Comparison of ENCODE assay signal across 24 mouse cellular contexts in the genomic region with DNA sequence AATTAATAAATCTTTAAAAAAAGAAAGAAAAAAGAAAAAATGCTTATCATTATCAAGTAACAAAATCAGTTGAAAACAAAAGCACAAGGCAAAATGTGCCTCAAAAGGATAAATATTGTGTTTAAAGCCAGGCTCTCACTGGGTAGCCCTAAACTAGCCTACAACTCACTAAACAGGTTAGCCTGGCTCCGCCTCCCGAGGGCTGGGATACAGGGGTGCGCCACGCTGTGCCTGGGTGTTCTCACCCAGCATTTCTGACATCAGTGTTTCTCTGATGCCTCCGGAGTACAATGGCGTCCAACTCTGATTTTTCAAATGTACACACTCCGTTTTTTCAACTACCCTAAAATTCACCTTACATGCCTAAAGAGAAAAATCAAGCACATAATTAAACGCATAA. TPM values are rescaled to one million over a fixed set of nuclear protein-coding genes. Genes with fewer than 3 reads are reported as not detected.
DNase-seq lines count a peak whose midpoint lies in the region; ATAC-seq and TF ChIP-seq lines count a peak whose summit lies in the region.
"Had no signal": no experiment of that assay in that cellular context is flagged by ENCODE, and none has a peak within 500 bp of the region (broad histone marks: within the 10 kb centered on the region; RNA-seq: fewer than 3 reads in every experiment).

No protein-coding gene starts in this region.

- H3K4me1 ChIP-seq in stomach, embryonic 15.5 days: 0 out of 2 replicates have a peak, but pooled peaks cover 4% of the 10 kb centered on the region
- H3K4me1 ChIP-seq in cerebellum, adult 2 months (ENCODE audit: control insufficient read depth, insufficient read depth, low read length): peaks cover 23% of the 10 kb centered on the region
- H3K4me1 ChIP-seq: hindbrain, embryonic 10.5 days had no signal

- 74% methylated on average over 8 of the region's 8 CpGs for WGBS in stomach, embryonic 15.5 days
- 91% methylated on average over 8 of the region's 8 CpGs for WGBS in cerebellum, adult 2 months

- no peak for TF ChIP-seq CTCF in cerebellum, adult 2 months (IDR thresholded peaks at IDR 0.05; ENCODE audit: borderline replicate concordance, insufficient read depth, low read depth, low read length)

- no peaks in the 10 kb centered on the region for H3K27me3 ChIP-seq in stomach, embryonic 15.5 days (replicated peaks)
- H3K27me3 ChIP-seq in cerebellum, adult 2 months (ENCODE audit: control insufficient read depth, insufficient read depth, low read length): no peaks in the 10 kb centered on the region
- H3K27me3 ChIP-seq: embryonic facial prominence, embryonic 15.5 days; forebrain, embryonic 13.5 days; hindbrain, embryonic 15.5 days; liver, embryonic 15.5 days; midbrain, embryonic 13.5 days; neural tube, embryonic 13.5 days had no signal

- ATAC-seq in stomach, embryonic 15.5 days (ENCODE audit: insufficient read depth, low FRiP score, low read depth): no peak
- ATAC-seq: forebrain, embryonic 13.5 days; inflammation-experienced regulatory T-cells, adult 6 months; midbrain, embryonic 13.5 days had no signal

- no peak for TF ChIP-seq POLR2A in cerebellum, adult 2 months (IDR thresholded peaks at IDR 0.05; ENCODE audit: borderline replicate concordance, insufficient read depth, low read length)

- no peaks in the 10 kb centered on the region for H3K36me3 ChIP-seq in stomach, embryonic 15.5 days
- H3K36me3 ChIP-seq: embryonic facial prominence, embryonic 15.5 days; hindbrain, embryonic 10.5 days; hindbrain, embryonic 15.5 days; liver, embryonic 15.5 days; midbrain, embryonic 13.5 days; neural tube, embryonic 13.5 days had no signal

- H3K27ac ChIP-seq in stomach, embryonic 15.5 days: 0 out of 2 replicates have a peak overlapping the region, but pooled peaks have one; percentile 6
- H3K27ac ChIP-seq in cerebellum, adult 2 months (ENCODE audit: insufficient read depth, low read length): no peak overlapping the region
- H3K27ac ChIP-seq: embryonic facial prominence, embryonic 15.5 days; forebrain, embryonic 13.5 days; hindbrain, embryonic 10.5 days; hindbrain, embryonic 15.5 days; macrophage; midbrain, embryonic 13.5 days; neural tube, embryonic 13.5 days had no signal

- no peak overlapping the region for H3K4me2 ChIP-seq in stomach, embryonic 15.5 days
- H3K4me2 ChIP-seq: embryonic facial prominence, embryonic 15.5 days; forebrain, embryonic 13.5 days; hindbrain, embryonic 15.5 days; liver, embryonic 15.5 days; midbrain, embryonic 13.5 days; neural tube, embryonic 13.5 days had no signal

- no peak overlapping the region for H3K4me3 ChIP-seq in stomach, embryonic 15.5 days (replicated peaks)
- H3K4me3 ChIP-seq in cerebellum, adult 2 months (replicated peaks; ENCODE audit: insufficient read depth, low read depth, low read length): no peak overlapping the region
- H3K4me3 ChIP-seq: embryonic facial prominence, embryonic 15.5 days; forebrain, embryonic 13.5 days; hindbrain, embryonic 10.5 days; hindbrain, embryonic 15.5 days; liver, embryonic 15.5 days; midbrain, embryonic 13.5 days; neural tube, embryonic 13.5 days had no signal

- H3K9ac ChIP-seq in stomach, embryonic 15.5 days: no peak overlapping the region
- H3K9ac ChIP-seq: embryonic facial prominence, embryonic 15.5 days; forebrain, embryonic 13.5 days; hindbrain, embryonic 15.5 days; liver, embryonic 15.5 days; midbrain, embryonic 13.5 days; neural tube, embryonic 13.5 days had no signal

- DNase-seq in lung, adult 18-20 months: peak; percentile 53 to 55
- no peak for DNase-seq in lung, postnatal 25 days (ENCODE audit: low spot score)
- DNase-seq in urinary bladder, postnatal 25 days (ENCODE audit: low spot score): peak; percentile 19
- DNase-seq in urinary bladder, postnatal 4 days (ENCODE audit: low spot score in 2 of 2): no peak
- DNase-seq in cerebellum, adult 2 months: no peak
- DNase-seq: adrenal gland, postnatal 25 days; B cell, adult 2 months; gastrocnemius, postnatal 14 days; heart, postnatal 14 days; kidney, adult 2 months; left cerebral cortex, postnatal 4 days; retina, postnatal 1 day; right cerebral cortex, postnatal 14 days; thymus, postnatal 4 days had no signal

- no peaks in the 10 kb centered on the region for H3K9me3 ChIP-seq in stomach, embryonic 15.5 days
- H3K9me3 ChIP-seq: embryonic facial prominence, embryonic 15.5 days; forebrain, embryonic 13.5 days; hindbrain, embryonic 10.5 days; hindbrain, embryonic 15.5 days; liver, embryonic 15.5 days; midbrain, embryonic 13.5 days; neural tube, embryonic 13.5 days had no signal

RNA-seq across cellular contexts. Expression of gene Scamp1, which starts 24.7 kb away (rescaled TPM):
- 37.1 and 38.4 TPM in 2 replicates for polyA plus RNA-seq in stomach, embryonic 15.5 days (2015; fragmentation: Nextera tagmentation; extraction: Ambion mirVana)
- 97.6 and 101 TPM in 2 replicates for polyA plus RNA-seq in cerebellum, adult 2 months (2012; rRNA removed)

Comparison
In these comparisons a context has a peak if more than half of its experiments do, and no peak if none do; other contexts are left out.
1. DNase-seq: peak in lung, adult 18-20 months (2 of 2) and urinary bladder, postnatal 25 days (single experiment); none in lung, postnatal 25 days (single experiment), urinary bladder, postnatal 4 days (0 of 2) and cerebellum, adult 2 months (0 of 2).